Mouse (Mus musculus) CD4-positive, CD25-positive, alpha-beta regulatory T cell, adult 2 months (primary cell): Measurements from ENCODE around the gene Akt2.
A peak's percentile ranks its signal among the peaks of the same experiment; 100 is the strongest.

Experiments used
- DNase-seq: peaks from one replicate; pipeline ENCODE4 v3.0.0-alpha.2; 2012; ENCODE audit warnings: low read depth, low spot score

Gene Akt2

DNA sequence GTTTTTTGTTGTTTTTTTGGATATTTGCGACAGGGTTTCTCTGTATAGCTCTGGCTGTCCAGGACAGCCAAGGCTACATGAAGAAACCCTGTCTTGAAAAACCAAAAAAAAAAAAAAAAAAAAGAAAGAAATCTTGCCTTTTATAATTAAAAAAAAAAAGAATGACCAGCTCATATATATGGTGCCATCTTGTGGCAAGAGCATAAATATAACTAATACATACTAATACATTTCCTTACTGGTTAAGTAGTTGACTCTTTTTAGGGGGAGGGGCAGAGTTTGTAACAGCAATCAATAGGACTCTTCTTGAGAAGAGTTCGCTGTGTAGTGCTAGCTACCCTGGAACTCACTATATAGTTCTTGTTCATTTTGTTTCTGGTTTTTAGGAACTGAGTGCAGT is 3.6 kb upstream of the Akt2 start:
- peak; percentile 49 for DNase-seq

DNA sequence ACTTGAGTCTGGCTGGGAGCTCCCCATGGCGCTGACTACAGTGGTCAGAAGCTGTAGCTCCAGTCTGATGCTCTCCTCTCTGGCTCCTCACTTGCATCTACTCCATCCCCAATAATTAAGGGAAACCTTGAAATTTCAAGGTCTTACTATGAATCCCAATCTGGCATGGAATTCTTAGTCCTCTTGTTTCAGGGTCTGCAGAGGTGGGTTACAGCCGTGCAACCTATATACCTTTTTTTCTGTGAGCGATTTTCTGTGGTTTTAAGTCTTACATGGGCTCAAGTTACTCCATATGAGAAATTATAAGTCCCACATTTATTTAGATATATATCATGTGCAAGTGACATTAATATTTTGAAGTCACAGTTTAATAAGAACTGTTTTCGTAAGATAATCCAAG is 1.3 kb upstream of the Akt2 start:
- no peak for DNase-seq

DNA sequence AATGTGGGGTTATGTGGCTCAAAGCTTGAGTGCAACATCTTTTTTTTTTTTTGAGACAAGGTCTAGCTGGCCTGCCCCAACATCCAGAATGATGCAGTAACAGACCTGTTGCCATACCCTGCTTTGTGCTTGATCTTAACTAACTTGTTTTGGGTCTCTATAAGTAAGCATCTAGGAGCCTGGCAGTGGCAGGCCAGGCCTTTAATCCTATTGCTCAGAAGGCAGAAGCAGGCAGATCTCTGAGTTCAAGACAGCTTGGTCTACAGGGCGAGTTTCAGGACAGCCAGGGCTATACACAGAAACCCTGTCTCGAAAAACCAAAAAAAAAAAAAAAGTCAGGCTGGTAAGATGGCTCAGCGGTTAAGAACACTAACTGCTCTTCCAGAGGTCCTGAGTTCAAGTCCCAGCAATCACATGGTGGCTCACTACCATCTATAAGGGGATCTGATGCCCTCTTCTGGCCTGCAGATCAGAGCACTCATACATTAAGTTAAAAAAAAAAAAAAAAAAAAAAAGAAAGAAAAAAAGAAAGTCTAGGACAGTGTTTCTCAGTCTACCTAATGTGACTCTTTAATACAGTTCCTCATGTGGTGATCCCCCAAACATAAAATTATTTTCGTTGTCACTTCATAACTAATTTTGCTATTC is 662 bp upstream of the Akt2 start:
- DNase-seq, result peak; percentile 56

DNA sequence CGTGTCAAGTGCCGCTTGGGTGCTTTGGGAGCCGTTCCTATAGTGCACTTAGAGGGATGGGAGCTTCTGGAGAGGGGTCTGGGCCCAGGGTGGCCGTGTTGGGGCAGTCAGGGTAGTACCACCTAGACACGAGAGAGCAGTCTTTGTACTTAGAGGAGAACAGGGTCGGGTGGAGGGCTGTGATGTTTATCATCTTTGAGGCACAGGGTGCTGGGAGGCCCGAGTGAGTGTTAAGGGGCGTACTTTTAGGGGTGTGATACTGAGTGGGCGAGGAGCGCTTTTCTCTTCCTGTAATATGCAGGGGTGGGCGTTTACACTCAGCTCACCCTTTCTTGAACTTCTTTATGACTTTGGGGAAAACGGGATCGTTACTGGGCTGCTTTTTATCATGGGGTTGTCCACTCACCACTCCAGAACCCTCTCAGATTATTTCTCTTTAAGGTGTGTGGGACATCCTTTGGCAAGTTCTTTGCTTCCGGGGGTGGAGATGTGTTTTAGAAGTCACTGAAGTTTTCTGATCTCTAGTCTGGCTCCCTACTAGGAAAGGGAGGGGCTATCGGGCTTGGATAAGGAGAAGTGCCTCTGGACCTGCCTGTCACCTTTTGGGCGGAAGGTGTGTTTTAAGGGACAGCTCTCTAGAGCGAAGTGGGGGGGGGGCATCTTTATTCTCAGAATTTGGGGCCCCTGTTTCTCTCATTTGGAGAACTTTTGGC is 1.0 kb downstream of the Akt2 start:
- DNase-seq, result peak; percentile 71

DNA sequence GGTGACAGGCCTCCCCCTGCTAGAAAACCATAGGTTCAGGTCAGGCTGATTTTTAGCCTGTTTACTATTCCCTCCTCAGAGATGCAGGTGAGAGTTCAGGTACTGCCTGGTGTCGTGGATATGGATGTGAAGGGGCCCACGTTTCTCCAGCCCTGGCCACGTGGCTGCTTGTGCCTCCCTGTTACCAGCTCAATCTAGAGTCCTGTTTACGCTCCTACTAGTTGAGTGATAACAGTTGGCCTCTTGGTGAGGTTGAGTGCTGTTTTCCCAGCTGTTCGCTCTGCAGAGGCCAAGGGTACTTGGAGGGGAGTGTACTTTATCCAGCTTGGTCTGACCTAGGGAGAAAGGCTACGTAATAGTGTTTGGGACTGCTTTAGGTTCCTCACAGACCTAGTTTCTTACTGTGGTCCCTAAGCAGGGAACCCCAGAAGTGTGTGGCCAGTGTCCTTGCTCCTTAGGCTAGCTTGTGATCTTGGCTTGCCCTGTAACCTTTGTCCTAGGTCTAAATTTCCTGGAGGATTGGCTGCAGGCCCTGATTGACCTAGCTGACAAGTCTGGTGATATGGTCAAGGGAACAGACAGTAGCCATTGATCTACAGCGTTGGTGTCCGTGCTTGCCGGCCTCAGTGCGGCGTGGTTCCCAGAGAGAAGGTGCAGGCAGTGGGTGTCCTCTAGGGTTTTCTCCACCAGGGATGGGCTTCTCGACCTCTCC is 1.7 kb downstream of the Akt2 start:
- DNase-seq, result peak; percentile 23

DNA sequence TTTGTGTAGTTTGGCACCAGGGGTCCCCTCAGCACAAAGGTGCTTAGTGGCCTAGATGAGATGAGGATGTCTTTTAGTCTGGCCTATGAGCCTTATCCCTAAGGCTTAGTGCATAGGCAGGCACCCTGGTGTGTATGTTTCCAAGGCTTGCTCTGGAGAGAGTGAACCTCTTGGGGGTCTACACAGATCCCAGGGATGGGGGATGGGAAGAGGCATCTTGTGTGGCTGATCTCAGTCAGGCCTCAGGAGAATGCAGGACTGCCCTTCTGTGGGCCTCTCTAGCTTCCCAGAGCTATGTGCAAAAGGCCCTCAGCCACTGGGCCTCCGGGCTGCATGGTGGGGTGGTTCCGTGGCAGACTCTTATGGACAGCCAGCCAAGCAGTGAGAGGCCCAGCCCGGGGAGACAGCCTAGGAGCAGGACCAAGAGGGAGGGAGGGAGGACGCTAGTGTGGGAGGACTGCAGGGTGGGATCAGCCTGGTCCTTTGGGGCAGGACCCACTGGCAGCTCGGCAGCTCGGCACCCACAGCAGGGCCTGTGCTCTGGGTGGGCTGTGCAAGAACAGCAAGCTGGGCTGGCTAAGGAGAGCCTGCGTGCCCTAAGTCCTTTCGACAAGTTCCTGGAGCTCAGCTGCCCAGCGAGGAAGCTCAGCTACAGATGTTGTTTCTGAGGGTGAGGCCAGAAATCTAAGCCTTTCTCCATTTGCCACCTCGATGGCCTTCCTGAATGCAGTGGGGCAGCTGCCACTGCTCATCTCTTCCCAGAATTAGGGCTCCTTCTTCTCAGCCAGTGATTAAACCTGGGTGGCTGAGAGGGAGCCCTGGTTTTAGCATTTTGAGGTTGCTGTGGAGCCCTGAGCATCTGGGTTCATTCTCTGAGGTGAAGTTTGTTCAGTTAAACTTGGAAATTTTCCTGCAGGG is 5.5 kb downstream of the Akt2 start:
- no peak for DNase-seq

DNA sequence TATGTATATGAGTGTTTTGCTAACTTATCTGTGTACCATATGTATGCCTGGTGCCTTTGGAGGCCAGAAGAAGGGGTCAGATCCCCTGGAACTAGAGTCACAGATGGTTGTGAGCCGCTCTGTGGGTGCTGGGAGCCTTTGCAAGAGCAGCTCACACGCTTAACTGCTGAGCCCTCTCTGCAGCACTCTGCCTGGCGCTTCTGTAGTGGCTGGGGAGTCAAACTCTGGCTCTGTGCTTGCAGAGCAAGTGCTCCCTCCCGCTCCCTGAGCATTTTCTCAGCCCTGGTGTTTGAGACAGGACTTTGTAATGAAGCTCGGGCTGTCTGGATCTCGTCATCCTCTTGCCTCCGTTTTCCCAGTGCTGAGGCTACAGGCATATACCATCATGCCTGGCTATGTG is 6.7 kb downstream of the Akt2 start:
- DNase-seq, result no peak

DNA sequence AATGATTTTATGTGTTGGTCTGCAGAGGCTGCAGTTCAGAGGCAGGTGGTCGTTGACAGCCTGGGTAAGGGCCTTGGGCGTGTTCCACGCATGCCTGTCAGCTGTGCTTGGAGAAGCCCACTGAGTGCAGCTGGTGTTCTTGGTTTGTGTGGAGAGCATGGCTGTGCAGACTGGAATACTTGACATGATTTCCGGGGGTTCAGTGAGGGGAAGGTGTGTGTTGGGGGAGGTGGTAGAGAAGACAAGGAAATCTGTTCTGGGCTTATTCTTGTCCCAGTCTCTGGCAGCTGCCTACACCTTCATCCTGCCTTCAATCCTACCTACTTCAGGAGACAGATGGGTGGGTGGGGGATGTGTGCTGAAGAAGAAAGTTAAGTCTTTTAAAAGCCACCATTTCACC is 10.3 kb downstream of the Akt2 start:
- no peak for DNase-seq

DNA sequence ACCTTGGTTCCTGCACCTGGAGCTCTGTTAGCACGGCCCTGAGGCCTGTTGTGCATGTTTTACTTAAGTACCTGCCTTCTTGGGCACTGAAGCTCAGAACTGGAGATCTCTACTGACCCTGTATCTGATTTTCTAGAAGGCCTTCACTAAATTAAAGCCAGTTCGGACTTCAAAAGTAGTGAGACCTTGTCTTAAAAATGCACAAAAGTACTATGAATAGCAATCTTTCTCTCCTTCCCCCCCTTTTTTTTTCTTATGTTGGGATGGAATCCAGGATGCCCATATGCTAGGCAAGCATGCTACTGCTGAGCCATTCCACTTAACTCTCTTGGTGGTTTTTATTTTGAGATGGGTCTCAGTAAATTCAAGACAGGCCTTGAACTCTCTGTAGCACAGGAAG is 10.8 kb downstream of the Akt2 start:
- DNase-seq, result no peak

DNA sequence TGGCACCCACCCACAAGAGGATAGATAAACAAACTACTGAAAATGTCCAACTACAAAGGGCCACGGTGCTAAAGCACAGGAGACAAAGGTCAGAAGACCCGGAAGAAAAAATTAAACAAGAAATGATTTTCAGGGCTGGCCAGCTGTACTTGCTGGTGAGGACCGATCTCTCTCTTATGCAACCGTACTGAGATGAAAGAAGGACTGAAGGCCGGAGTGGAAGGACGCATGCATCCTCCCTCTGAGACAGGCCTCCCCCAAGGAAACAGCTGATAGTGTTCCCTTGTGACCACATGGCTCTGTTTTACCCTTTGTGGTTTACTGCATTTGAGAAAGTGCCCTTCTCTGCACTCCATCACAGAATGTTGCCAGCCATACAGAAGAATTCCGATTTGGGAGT is 11.5 kb downstream of the Akt2 start:
- DNase-seq, result no peak

DNA sequence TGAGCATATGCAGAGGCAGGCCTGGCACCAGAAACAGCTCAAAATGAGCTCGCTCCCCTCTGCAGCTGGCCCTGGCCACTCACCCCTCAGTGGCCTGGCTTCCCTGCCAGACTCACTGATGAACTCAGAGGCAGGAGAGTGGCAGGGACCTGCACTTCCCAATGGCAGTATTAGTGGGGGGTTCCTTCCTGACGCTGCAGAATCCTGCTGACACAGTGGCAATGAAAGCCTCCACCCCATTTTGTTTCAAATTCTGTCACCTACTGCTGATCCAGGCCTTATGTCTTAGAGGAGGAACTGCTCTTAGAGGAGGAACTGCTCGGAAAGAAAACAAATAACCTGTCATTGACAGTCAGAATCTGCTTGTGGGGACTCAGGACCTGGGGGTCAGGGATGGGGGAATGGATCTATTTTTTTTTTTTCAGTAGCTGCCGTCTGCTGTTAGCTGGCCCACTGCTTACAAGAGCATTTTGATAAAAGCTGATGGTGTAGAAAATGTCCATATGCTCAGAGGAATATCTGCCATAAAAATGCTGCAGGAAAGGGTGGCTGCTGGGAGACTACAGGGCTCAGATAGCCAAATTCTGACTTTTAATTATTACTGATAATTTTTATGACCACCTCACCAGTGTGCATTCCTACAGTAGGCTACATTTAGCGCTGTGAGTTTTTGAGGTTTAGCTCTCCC is 13.5 kb downstream of the Akt2 start:
- DNase-seq, result no peak

DNA sequence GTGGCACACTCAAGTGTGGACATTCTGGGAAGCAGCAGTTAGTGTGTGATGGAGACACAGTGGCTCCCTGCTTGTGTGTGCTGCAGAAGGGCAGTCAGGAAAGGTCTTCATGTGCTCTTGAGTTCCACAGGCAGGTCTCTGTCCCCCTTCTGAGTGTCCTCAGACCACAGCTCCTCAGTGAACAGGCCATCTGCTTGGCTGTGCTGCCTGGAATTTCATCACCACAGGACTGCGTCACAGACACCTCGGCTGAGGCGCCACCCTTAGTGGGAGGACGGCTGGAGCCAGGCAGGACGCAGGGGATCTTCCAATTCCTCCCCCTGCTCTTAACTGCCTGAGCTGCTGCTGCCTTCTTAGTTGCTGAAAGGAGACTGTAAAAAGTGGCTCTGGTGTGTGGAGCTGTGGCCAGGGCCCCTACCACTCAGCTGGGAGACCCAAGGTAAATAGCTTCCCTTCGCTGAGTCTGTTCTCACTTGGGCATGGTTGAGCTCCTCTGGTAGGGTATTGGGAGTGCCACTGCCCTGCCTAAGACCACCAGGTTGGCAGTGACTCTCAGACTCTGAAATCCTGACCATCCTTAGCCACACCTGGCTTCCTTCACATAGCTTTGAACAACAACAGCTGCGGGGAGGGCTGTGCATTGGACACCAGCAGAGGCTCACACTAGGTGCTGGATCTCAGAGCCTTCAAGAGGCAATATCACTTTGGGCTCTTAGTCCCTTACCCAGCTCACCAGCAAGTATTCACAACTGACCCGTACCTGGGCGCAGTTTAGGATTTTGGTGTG is 14.3 kb downstream of the Akt2 start:
- no peak for DNase-seq

DNA sequence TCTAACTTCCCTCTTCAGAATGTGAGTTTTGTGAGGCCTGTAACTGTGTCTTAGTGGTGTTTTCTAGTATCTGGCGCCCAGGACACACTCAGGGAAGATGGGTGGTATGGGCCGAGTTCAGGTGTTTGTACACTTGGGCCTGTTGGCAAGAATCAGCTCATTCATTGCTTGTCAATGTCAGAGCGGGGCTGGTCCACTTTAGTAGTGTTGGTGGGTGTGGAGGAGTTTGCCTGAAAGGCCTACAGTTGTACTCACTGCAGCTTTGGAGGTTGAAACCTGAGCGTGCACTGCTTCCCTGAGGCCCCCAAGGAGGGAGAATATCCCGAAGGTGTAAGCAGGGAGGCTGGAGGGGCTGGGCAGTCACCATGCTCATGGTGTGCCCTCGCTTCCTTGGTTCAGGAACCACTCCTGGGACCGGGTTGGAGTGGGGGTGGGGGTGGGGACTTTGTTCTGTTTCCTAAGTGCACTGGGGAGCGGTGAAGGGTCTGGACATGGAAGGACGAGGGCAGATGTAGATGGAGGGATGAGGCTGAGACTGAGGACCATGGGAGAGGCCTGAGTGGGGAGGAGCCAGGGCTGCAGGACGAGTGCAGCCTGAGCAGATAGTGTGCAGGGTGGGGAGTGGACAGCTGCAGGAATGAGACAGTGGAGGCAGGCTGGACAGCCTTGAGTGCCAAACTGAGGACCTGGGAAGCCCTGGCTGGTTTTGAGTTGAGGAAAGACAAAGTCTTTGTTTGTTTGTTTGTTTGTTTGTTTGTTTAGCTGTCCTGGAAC is 15.3 kb downstream of the Akt2 start:
- DNase-seq, result no peak

DNA sequence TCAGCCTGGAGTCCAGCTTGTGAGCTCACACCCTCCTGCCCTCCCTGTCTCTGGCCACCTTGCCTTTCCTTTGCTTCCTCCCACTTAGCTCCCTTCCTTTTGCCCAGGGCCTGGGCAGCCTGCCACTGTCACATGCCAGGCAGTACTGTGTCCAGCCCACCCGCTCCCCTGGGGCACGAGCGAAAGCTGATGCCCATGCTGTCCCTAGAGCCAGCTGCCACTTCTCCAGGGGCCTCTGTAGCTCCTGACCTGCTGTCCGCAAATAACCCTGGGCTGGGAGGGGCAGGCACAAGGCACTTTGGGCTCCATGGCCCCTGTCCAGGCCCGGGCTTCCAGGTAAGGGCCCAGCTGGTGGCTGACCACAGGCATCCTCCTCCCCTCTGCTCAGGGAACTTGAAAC is 16.2 kb downstream of the Akt2 start:
- no peak for DNase-seq

DNA sequence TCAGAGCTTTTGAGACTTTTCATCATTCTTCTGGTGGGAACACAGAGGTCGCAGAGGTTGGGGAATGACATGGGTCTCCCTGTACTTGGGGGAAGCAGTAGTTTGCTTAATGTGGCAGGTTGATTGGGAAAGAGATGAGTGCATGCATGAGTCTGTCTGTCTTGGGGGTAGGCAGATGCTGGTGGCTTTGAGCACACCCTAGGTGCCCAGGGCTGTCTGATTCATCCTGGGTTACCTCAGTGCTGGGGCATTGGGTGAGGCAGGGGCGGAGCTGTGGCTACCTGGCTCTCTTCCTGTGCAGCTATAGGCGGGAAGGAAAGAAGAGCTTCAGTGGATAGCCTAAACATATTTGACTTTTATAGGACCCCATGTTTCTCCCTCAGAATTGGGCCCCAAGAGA is 16.8 kb downstream of the Akt2 start:
- DNase-seq, result no peak

DNA sequence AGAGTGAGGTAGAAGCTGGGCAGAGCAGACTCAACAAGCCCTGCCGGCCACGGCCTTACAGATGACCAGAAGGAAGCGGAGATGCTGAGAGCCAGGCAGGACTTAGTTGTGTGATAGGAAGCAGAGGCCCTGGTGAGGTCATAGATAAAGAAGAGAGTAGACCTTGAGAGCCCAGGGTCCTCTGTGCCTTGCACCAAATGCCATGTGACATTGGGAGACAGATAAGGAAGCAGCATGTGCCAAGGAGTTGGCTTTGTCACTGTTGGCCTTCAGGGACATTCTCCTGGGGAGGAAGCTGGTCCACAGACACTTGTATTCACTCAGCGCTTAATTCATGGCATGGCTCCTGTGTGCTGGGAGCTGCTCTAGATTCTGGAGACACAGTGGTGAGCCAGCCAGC is 17.9 kb downstream of the Akt2 start:
- DNase-seq, result no peak

DNA sequence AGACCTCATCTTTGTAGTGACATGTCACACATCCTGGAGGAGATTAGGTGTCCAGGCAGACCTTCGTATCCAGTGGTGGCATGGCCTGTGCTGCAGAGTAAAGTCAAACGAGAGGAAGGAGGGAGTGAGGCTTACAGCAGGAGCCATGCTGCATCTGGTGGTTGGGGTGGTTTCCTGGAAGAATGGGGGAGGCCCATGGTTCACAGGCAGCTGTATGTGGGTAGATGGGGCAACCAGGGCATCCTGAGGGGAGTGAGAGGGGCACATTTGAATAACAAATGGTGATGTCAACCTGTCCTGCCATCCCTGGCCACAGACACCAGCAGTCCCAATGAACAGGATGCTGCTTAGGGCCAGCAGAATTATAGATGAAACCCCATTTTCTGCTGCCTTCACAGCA is 18.3 kb downstream of the Akt2 start:
- no peak for DNase-seq

DNA sequence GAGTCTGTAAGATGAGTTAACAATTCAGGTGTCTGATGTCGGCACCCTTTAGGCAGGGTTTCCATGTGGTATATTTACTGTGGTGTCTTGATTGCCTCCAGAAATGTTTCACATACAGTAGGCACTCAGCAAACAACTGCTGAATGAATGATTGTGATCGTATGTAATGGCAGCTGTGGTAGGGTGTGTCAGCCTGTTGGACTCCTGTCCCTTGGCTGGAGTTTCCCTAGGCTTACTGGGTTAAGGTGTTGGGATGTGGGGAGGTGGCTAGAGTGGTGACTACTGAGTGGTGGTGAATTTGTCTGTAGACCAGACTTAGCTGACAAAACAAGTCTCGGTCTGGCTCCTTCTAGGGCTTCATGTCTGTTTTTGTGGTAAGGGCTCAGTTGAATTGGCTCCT is 19.0 kb downstream of the Akt2 start:
- no peak for DNase-seq

DNA sequence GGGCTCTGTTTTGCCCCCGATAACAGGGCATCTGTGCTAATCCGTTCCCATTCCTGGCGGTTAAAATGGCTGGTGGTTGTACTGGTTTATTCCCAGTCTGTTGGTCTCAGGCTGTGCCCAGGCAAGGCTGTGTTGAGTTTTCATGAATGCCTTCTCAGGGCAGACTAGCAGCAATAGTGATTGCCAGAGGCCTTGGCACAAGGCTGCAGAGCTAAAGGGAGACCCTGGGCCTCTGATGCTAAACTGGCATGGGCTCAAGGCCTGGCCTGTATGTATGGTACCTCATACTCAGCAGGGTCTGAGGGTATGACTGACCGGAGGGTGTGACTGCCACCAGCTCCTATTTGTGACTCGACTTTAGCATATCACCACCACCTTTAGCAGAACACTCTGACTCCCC is 19.5 kb downstream of the Akt2 start:
- no peak for DNase-seq

DNA sequence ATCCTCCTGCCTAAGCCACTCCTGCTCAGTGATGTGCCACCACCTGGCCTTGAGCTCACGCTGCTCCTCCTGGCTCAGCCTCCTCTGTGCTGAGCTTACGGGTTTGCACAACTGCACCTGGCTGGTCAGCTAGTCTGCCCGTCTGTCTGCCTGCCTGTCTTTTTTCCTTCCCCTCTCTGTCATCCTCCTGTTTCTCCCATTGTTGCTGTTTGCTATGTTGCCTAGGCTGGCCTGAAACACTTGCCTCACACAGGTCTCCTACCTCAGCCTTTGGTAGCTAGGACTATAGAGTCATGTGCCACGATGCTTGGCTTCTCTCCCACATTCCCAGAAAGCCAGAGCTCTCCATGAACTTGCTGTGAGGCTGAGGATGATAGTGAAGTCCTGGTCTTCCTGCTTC is 21.6 kb downstream of the Akt2 start:
- DNase-seq, result no peak
